Mouse (Mus musculus) bone marrow, adult 2 months (tissue): ENCODE data around the gene Ppif. TPM values are rescaled to one million over a fixed set of nuclear protein-coding genes. Genes with fewer than 3 reads are reported as not detected.

Source experiments
- H3K27ac ChIP-seq: fragments of 200-500 bp; 2 replicates; pipeline ENCODE4 v1.5.1; 2012; ENCODE audit warnings: low read depth, mild to moderate bottlenecking, control low read depth, inconsistent platforms, low read length; ENCODE audit not compliant: control insufficient read depth, poor library complexity, insufficient read depth
- H3K4me1 ChIP-seq: fragments of 200-500 bp; 2 replicates; pipeline ENCODE4 v1.6.1; 2011; ENCODE audit warnings: low read length; ENCODE audit not compliant: control insufficient read depth, insufficient read depth
- H3K4me3 ChIP-seq: fragments of 200-500 bp; replicated peaks from 2 replicates; pipeline ENCODE3; 2011; ENCODE audit warnings: mild to moderate bottlenecking, low read depth, low read length, control low read depth; ENCODE audit not compliant: control insufficient read depth
- CTCF ChIP-seq: fragments of 200-500 bp; IDR thresholded peaks from 2 replicates; pipeline ENCODE4 v1.5.1; 2011; ENCODE audit warnings: low read length, control low read depth; ENCODE audit not compliant: control insufficient read depth, insufficient read depth
- POLR2A ChIP-seq: fragments of 200-500 bp; IDR thresholded peaks from 2 replicates; pipeline ENCODE4 v1.6.1; 2011; ENCODE audit warnings: low read depth, mild to moderate bottlenecking, control low read depth, low read length, borderline replicate concordance; ENCODE audit not compliant: control insufficient read depth
- WGBS: fragments of 180-500 bp; shearing (Covaris S2); methylation state at CpG from one replicate; pipeline ENCODE4 v1.1.7; 2018; 5-methylcytosine and 5-hydroxymethylcytosine counted together
- polyA plus RNA-seq: library from polyadenylated mRNA; stranded (reverse); fragments of >200 nt; gene quantifications from 2 replicates; pipeline ENCODE4 v1.2.4, GENCODE M21; 2011; ENCODE audit warnings: low replicate concordance; ENCODE audit not compliant: missing spikeins, insufficient read depth, insufficient read length

Ppif gene
- 22.2 and 34.3 TPM in 2 replicates for polyA plus RNA-seq

DNA sequence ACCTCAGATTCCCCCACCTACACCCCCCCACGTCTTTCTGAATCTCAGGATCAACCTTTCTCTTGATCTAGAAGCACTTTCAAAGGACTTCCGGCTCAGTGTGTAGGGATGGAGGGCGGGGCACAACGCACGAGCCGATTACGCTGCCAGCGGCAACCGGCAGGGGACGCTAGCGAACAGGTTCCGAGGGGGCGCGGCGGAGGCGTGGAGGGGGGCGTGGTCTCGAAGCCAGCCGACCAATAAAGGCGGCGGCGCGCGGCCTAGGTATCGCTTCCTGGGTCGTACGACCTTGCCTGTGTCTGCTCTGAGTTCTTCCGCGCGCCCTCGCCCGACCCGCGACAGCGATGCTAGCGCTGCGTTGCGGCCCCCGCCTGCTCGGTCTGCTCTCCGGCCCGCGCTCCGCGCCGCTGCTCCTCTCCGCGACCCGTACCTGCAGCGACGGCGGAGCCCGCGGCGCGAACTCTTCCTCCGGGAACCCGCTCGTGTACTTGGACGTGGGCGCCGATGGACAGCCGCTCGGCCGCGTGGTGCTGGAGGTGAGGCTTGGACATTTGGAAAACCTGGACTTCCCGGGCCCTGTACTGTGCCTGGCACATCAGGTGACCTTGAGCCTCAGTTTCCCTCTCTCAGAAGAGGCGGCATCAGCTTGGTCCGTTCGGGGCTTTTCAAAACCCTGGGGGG is at the start of gene Ppif:
Gene Ppif, plus strand, starts transcription at position 267 of the 681 bp plus-strand sequence.
- under 1% methylated on average over 70 of the region's 70 CpGs for WGBS
- peak; percentile 85; the same call in 1 of the 2 replicates for TF ChIP-seq POLR2A
- TF ChIP-seq CTCF, result peak; percentile 98
- H3K4me1 ChIP-seq, result no peaks in the 10 kb centered on the region

DNA sequence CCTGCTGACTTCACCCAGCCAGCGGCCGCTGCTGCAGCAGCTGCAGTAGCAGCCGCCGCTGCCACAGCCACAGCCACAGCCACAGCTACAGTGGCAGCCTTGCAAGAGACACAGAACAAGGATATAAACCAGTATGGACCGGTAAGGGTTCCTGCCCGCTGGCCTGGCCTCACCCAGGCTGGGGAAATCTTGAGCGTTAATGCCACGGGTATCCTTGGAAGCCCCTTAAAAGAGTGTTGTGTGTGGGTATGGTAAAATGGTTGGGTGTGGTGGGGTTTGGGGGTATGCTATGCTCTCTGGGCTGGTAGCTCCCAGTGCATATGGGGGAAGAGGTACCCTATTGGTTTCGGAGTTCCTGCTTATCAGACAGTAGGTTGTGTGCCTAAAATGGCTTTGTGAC is 48.2 kb upstream of the Ppif start:
- no peak overlapping the region for H3K4me3 ChIP-seq
- H3K27ac ChIP-seq, result no peak overlapping the region; the same call in 1 of the 2 replicates
- WGBS, result 84% methylated on average over 9 of the region's 9 CpGs
- H3K4me1 ChIP-seq, result peaks cover 4% of the 10 kb centered on the region; the same call in 1 of the 2 replicates
- TF ChIP-seq CTCF, result no peak
- no peak for TF ChIP-seq POLR2A

More for the DNA sequence above, at the start of gene Ppif:
- Histone ChIP-seq H3K4me3 (peak within 1 kb of the TSS; percentile 82), H3K27ac (peak within 1 kb of the TSS; percentile 56; the same call in 1 of the 2 replicates)

DNA sequence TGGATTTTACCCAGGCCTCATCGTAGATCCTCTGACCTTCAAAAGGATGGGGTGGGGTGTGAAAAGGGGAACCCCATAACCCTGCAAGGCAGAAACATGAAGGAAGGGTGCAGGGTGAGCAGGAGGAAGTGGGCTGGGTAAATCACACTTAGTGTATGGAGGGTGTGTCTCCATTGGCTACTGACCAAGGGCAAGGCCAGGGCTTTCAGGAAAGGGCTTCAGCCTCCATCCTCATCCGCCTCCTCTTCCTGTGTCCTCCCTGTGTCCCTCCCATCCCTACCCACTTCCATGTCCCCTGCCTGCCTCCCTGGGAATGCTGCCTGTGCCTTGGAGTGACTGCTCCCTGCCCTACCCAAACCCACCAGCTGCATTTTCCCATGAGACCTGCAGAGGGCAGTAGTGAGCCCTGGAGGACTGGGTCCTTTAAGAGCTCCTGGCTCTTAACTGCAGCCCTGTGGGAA is 47.8 kb upstream of the Ppif start:
- 17% methylated on average over 2 of the region's 2 CpGs for WGBS
- H3K4me1 ChIP-seq, result peaks cover 3% of the 10 kb centered on the region; the same call in 1 of the 2 replicates
- peak; percentile 80 for TF ChIP-seq CTCF
- no peak for TF ChIP-seq POLR2A
- H3K4me3 ChIP-seq, result no peak overlapping the region
- no peak overlapping the region for H3K27ac ChIP-seq

DNA sequence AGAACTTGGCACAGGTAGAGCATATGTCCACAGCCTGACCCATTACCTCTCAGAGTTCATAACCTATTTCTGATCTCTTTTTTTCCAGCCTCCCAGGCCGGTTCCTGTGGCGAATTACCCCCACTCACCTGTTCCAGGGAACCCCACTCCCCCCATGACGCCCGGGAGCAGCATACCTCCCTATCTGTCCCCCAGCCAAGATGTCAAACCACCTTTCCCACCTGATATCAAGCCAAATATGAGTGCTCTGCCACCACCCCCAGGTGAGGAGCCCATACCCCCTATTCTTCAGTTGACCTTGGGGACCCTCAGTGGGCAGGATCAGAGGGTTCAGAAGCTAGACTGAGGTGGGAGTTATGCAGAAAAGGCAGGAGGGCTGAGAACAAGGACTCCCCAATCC is 42.8 kb upstream of the Ppif start:
- no peak overlapping the region for H3K4me3 ChIP-seq
- no peak for TF ChIP-seq CTCF
- TF ChIP-seq POLR2A, result no peak
- WGBS, result 93% methylated on average over 4 of the region's 4 CpGs
- H3K27ac ChIP-seq, result no peak overlapping the region
- peaks cover 2% of the 10 kb centered on the region; the same call in 1 of the 2 replicates for H3K4me1 ChIP-seq

DNA sequence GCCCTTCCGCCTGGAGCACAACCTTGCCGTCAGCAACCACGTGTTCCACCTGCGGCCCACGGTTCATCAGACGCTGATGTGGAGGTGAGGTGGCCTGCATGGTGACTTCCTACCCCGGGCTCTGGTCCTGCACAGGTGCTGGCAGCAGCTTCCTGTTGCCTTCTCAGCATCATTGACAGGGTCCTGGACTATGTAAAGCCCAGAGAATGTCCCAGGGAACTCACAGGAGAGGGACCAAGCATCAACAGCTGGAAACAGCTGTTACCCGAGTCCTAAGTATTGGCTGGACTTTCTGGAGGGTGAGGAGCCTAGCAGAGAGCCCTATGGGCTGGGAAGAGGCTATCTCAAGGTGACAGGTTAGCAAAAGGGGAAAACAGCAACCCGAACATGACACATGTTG is 42.0 kb upstream of the Ppif start:
- TF ChIP-seq POLR2A, result no peak
- no peak for TF ChIP-seq CTCF
- no peak overlapping the region for H3K27ac ChIP-seq
- H3K4me3 ChIP-seq, result no peak overlapping the region
- no peaks in the 10 kb centered on the region for H3K4me1 ChIP-seq
- 87% methylated on average over 9 of the region's 9 CpGs for WGBS

DNA sequence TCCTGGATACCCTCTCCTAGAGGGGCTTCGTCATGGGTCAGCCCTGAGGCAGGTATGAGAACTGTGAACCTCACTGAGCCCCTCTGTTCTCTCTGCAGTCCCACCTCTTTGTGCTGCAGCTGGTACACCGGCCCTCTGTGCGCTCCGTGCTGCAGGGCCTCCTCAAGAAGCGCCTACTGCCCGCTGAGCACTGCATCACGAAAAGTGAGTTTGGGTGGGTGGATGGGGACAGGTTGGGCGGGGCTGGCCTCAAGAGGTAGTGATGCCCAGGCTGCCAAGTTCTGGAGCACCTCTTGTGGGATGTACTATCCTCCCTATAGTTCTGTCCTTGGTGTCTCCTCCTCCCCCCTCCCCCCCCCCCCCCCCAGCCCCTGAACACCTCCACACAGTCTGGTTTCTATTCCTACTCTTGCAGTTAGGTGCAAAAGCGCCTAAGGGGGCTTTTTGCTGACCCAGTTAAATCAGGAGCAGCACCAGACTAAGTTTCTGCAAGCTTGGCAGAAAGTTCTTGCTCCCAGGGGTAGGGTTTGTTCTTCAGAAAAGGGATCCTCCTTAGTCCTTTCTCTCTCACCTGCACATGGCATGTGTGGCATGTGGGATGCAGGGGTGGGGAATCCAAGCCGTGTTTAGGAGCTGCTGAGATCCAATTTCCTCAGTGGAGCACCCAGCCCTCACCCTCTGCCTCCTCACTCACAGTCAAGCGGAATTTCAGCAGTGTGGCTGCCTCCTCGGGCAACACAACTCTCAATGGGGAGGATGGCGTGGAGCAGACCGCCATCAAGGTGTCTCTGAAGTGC is 39.4 kb upstream of the Ppif start:
- H3K4me3 ChIP-seq, result no peak overlapping the region
- H3K4me1 ChIP-seq, result no peaks in the 10 kb centered on the region
- no peak overlapping the region for H3K27ac ChIP-seq
- no peak for TF ChIP-seq POLR2A
- no peak for TF ChIP-seq CTCF
- 93% methylated on average over 14 of the region's 14 CpGs for WGBS

DNA sequence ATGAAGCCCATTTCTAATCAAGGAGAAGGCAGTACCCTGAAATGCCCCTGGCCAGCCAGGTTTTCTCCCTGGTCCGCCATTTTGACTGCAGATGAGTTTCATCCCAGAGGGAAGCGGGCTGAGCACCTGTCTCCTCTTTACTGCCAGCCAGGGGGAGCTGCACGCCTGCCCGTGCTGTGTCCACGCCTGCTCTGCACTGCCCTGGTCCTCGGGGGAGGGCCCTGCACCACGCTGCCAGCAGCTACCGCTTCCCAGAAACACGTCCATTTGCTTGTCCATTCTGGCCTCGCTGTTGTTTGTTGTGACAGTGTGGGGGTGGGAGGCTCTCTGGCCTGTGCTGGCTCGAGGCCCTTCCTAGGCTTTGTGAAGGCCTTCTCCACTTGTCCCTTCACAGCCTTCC is 33.3 kb upstream of the Ppif start:
- Histone ChIP-seq H3K4me3 (no peak overlapping the region), H3K27ac (no peak overlapping the region), H3K4me1 (no peaks in the 10 kb centered on the region)
- TF ChIP-seq CTCF (no peak), POLR2A (no peak)
- 90% methylated on average over 11 of the region's 11 CpGs for WGBS

DNA sequence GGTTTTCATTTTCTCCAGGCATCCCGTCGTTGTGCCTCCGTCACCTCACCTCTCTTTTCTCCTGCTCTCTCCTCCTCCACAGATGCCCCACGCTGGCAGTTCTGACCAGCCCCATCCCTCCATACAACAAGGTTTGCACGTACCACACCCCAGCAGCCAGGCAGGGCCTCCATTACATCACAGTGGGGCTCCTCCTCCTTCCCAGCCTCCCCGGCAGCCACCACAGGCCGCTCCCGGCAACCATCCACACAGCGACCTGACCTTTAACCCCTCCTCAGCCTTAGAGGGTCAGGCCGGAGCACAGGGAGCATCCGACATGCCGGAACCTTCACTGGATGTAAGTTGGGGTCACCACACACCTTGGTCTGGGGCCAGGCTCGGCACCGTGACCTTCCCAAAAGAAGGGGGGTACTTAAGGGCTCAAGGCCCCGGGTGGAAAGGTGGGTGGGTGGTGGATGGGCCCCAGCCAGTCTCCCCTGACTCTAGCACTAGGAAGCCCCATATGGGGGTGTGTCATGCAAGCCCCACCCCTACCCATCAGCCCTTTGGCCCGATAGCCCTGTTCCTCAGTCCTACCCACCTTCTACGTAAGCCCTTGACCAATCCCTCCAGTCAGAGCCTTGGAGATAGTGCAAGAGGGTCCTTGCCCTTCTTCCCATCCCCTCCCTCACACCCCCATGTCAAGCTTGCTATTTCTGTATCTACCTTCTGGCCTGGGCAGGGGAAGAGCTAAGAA is 32.6 kb upstream of the Ppif start:
- Histone ChIP-seq H3K4me1 (no peaks in the 10 kb centered on the region), H3K27ac (no peak overlapping the region), H3K4me3 (no peak overlapping the region)
- TF ChIP-seq CTCF (no peak), POLR2A (no peak)
- 89% methylated on average over 17 of the region's 17 CpGs for WGBS
